Mouse (Mus musculus): Measurements from ENCODE around the gene Meis1. TPM values are rescaled to one million over a fixed set of nuclear protein-coding genes. Genes with fewer than 3 reads are reported as not detected.

The Meis1 gene
- polyA plus RNA-seq, 1 experiment from 2014 or later = 41.4 TPM

GRCm38 (mm10) chr11:18885729-18886325 lies 133.0 kb downstream of the Meis1 start:
- ATAC-seq = no peak
- 22% methylated on average over 9 of the region's 9 CpGs for WGBS
- Histone ChIP-seq H3K36me3 (ENCODE audit: control insufficient read depth, insufficient read depth) (no peaks in the 10 kb centered on the region), H3K9me3 (ENCODE audit: control insufficient read depth, low read length) (no peaks in the 10 kb centered on the region), H3K4me2 (ENCODE audit: low read length) (no peak overlapping the region), H3K9ac (replicated peaks; ENCODE audit: low read depth, low read length) (no peak overlapping the region), H3K27ac (ENCODE audit: low read length) (no peak overlapping the region), H3K27me3 (replicated peaks; ENCODE audit: control insufficient read depth, insufficient read depth, low read length) (peaks cover 2% of the 10 kb centered on the region), H3K4me3 (replicated peaks; ENCODE audit: low read length) (no peak overlapping the region), H3K4me1 (replicated peaks; ENCODE audit: control insufficient read depth, insufficient read depth, low read length) (peaks cover 19% of the 10 kb centered on the region)

- H3K36me3 ChIP-seq (ENCODE audit: control insufficient read depth, insufficient read depth) = no peaks in the 10 kb centered on the region
- no peak overlapping the region for H3K27ac ChIP-seq (ENCODE audit: low read length)
- peaks cover 19% of the 10 kb centered on the region for H3K4me1 ChIP-seq (replicated peaks; ENCODE audit: control insufficient read depth, insufficient read depth, low read length)
- no peak overlapping the region for H3K9ac ChIP-seq (replicated peaks; ENCODE audit: low read depth, low read length)
- no peak overlapping the region for H3K4me2 ChIP-seq (ENCODE audit: low read length)
- H3K27me3 ChIP-seq (replicated peaks; ENCODE audit: control insufficient read depth, insufficient read depth, low read length) = peaks cover 2% of the 10 kb centered on the region
- no peak for ATAC-seq
- no peaks in the 10 kb centered on the region for H3K9me3 ChIP-seq (ENCODE audit: control insufficient read depth, low read length)
- H3K4me3 ChIP-seq (replicated peaks; ENCODE audit: low read length) = no peak overlapping the region
- 23% methylated on average over 6 of the region's 6 CpGs for WGBS
These were observed 133.6 kb downstream of the Meis1 start for GRCm38 (mm10) chr11:18885036-18885728.

- H3K9me3 ChIP-seq (ENCODE audit: control insufficient read depth, low read length) = no peaks in the 10 kb centered on the region
- ATAC-seq = no peak
- H3K4me3 ChIP-seq (replicated peaks; ENCODE audit: low read length) = no peak overlapping the region
- H3K27me3 ChIP-seq (replicated peaks; ENCODE audit: control insufficient read depth, insufficient read depth, low read length) = peaks cover 2% of the 10 kb centered on the region
- no peak overlapping the region for H3K4me2 ChIP-seq (ENCODE audit: low read length)
- WGBS = 48% methylated on average over 3 of the region's 3 CpGs
- H3K4me1 ChIP-seq (replicated peaks; ENCODE audit: control insufficient read depth, insufficient read depth, low read length) = peaks cover 19% of the 10 kb centered on the region
- no peaks in the 10 kb centered on the region for H3K36me3 ChIP-seq (ENCODE audit: control insufficient read depth, insufficient read depth)
- H3K9ac ChIP-seq (replicated peaks; ENCODE audit: low read depth, low read length) = no peak overlapping the region
- H3K27ac ChIP-seq (ENCODE audit: low read length) = no peak overlapping the region
These were observed 134.8 kb downstream of the Meis1 start for GRCm38 (mm10) chr11:18883987-18884386.

GRCm38 (mm10) chr11:18883507-18883881 lies 135.3 kb downstream of the Meis1 start:
- no peaks in the 10 kb centered on the region for H3K9me3 ChIP-seq (ENCODE audit: control insufficient read depth, low read length)
- peaks cover 2% of the 10 kb centered on the region for H3K27me3 ChIP-seq (replicated peaks; ENCODE audit: control insufficient read depth, insufficient read depth, low read length)
- ATAC-seq = peak; percentile 70
- H3K36me3 ChIP-seq (ENCODE audit: control insufficient read depth, insufficient read depth) = no peaks in the 10 kb centered on the region
- H3K27ac ChIP-seq (ENCODE audit: low read length) = no peak overlapping the region
- 12% methylated on average over 2 of the region's 2 CpGs for WGBS
- H3K4me1 ChIP-seq (replicated peaks; ENCODE audit: control insufficient read depth, insufficient read depth, low read length) = peaks cover 21% of the 10 kb centered on the region
- H3K9ac ChIP-seq (replicated peaks; ENCODE audit: low read depth, low read length) = no peak overlapping the region
- H3K4me3 ChIP-seq (replicated peaks; ENCODE audit: low read length) = no peak overlapping the region
- H3K4me2 ChIP-seq (ENCODE audit: low read length) = no peak overlapping the region

GRCm38 (mm10) chr11:18882747-18883506 lies 135.9 kb downstream of the Meis1 start:
- 10% methylated on average over 3 of the region's 3 CpGs for WGBS
- H3K27ac ChIP-seq (ENCODE audit: low read length) = no peak overlapping the region

GRCm38 (mm10) chr11:18882315-18882714 lies 136.5 kb downstream of the Meis1 start:
- WGBS = 8% methylated on average over 5 of the region's 5 CpGs
- H3K9me3 ChIP-seq (ENCODE audit: control insufficient read depth, low read length) = no peaks in the 10 kb centered on the region
- H3K4me2 ChIP-seq (ENCODE audit: low read length) = no peak overlapping the region
- no peaks in the 10 kb centered on the region; the same call in 1 of the 2 replicates for H3K27me3 ChIP-seq (replicated peaks; ENCODE audit: control insufficient read depth, insufficient read depth, low read length)
- no peak overlapping the region for H3K4me3 ChIP-seq (replicated peaks; ENCODE audit: low read length)
- H3K4me1 ChIP-seq (replicated peaks; ENCODE audit: control insufficient read depth, insufficient read depth, low read length) = peaks cover 27% of the 10 kb centered on the region
- H3K9ac ChIP-seq (replicated peaks; ENCODE audit: low read depth, low read length) = no peak overlapping the region
- ATAC-seq = no peak
- no peak overlapping the region for H3K27ac ChIP-seq (ENCODE audit: low read length)
- no peaks in the 10 kb centered on the region for H3K36me3 ChIP-seq (ENCODE audit: control insufficient read depth, insufficient read depth)

More at GRCm38 (mm10) chr11:18882747-18883506, 135.9 kb downstream of the Meis1 start:
- Histone ChIP-seq H3K4me1 (replicated peaks; ENCODE audit: control insufficient read depth, insufficient read depth, low read length) (peaks cover 23% of the 10 kb centered on the region), H3K36me3 (ENCODE audit: control insufficient read depth, insufficient read depth) (no peaks in the 10 kb centered on the region), H3K9me3 (ENCODE audit: control insufficient read depth, low read length) (no peaks in the 10 kb centered on the region), H3K4me3 (replicated peaks; ENCODE audit: low read length) (no peak overlapping the region), H3K27me3 (replicated peaks; ENCODE audit: control insufficient read depth, insufficient read depth, low read length) (peaks cover 2% of the 10 kb centered on the region), H3K4me2 (ENCODE audit: low read length) (no peak overlapping the region), H3K9ac (replicated peaks; ENCODE audit: low read depth, low read length) (no peak overlapping the region)
- ATAC-seq = no peak

GRCm38 (mm10) chr11:18880806-18881205 lies 138.0 kb downstream of the Meis1 start:
- Histone ChIP-seq H3K27me3 (replicated peaks; ENCODE audit: control insufficient read depth, insufficient read depth, low read length) (peaks cover 7% of the 10 kb centered on the region; the same call in 1 of the 2 replicates), H3K36me3 (ENCODE audit: control insufficient read depth, insufficient read depth) (no peaks in the 10 kb centered on the region), H3K9me3 (ENCODE audit: control insufficient read depth, low read length) (no peaks in the 10 kb centered on the region), H3K4me3 (replicated peaks; ENCODE audit: low read length) (no peak overlapping the region), H3K4me1 (replicated peaks; ENCODE audit: control insufficient read depth, insufficient read depth, low read length) (peaks cover 32% of the 10 kb centered on the region), H3K4me2 (ENCODE audit: low read length) (no peak overlapping the region), H3K9ac (replicated peaks; ENCODE audit: low read depth, low read length) (no peak overlapping the region), H3K27ac (ENCODE audit: low read length) (no peak overlapping the region)
- no peak for ATAC-seq
- 35% methylated on average over 5 of the region's 5 CpGs for WGBS

GRCm38 (mm10) chr11:18879456-18879818 lies 139.3 kb downstream of the Meis1 start:
- Histone ChIP-seq H3K36me3 (ENCODE audit: control insufficient read depth, insufficient read depth) (no peaks in the 10 kb centered on the region), H3K27ac (ENCODE audit: low read length) (no peak overlapping the region), H3K4me3 (replicated peaks; ENCODE audit: low read length) (no peak overlapping the region), H3K27me3 (replicated peaks; ENCODE audit: control insufficient read depth, insufficient read depth, low read length) (peaks cover 12% of the 10 kb centered on the region), H3K4me2 (ENCODE audit: low read length) (no peak overlapping the region), H3K4me1 (replicated peaks; ENCODE audit: control insufficient read depth, insufficient read depth, low read length) (peaks cover 38% of the 10 kb centered on the region), H3K9ac (replicated peaks; ENCODE audit: low read depth, low read length) (no peak overlapping the region), H3K9me3 (ENCODE audit: control insufficient read depth, low read length) (no peaks in the 10 kb centered on the region)
- WGBS = 0% methylated on average over 1 of the region's 1 CpGs
- no peak for ATAC-seq

- H3K27ac ChIP-seq (ENCODE audit: low read length) = peak overlapping the region; percentile 36; the same call in 1 of the 2 replicates
- peak overlapping the region; percentile 18 for H3K4me3 ChIP-seq (replicated peaks; ENCODE audit: low read length)
- H3K4me2 ChIP-seq (ENCODE audit: low read length) = peak overlapping the region; percentile 77
- peaks cover 12% of the 10 kb centered on the region for H3K27me3 ChIP-seq (replicated peaks; ENCODE audit: control insufficient read depth, insufficient read depth, low read length)
- H3K4me1 ChIP-seq (replicated peaks; ENCODE audit: control insufficient read depth, insufficient read depth, low read length) = peaks cover 37% of the 10 kb centered on the region
- 0 out of 2 replicates have a peak, but pooled peaks have one; percentile 12 for ATAC-seq
- no peaks in the 10 kb centered on the region for H3K9me3 ChIP-seq (ENCODE audit: control insufficient read depth, low read length)
- no peaks in the 10 kb centered on the region for H3K36me3 ChIP-seq (ENCODE audit: control insufficient read depth, insufficient read depth)
- no peak overlapping the region for H3K9ac ChIP-seq (replicated peaks; ENCODE audit: low read depth, low read length)
- WGBS = under 1% methylated on average over 13 of the region's 13 CpGs
These were observed 139.9 kb downstream of the Meis1 start for GRCm38 (mm10) chr11:18878748-18879455.
